Mouse (Mus musculus) heart, adult 2 months (tissue): ENCODE results near the gene Otud3.

Experiments used
- CTCF ChIP-seq: fragments of 200-600 bp; IDR thresholded peaks from 2 replicates; pipeline ENCODE4 v1.8.1; 2022; ENCODE audit warnings: antibody characterized with exemption, mild to moderate bottlenecking, moderate library complexity
- POLR2A ChIP-seq: fragments of 200-500 bp; IDR thresholded peaks from 2 replicates; pipeline ENCODE4 v1.6.1; 2011; ENCODE audit warnings: mild to moderate bottlenecking, low read depth, low read length, control low read depth; ENCODE audit not compliant: insufficient read depth

DNA sequence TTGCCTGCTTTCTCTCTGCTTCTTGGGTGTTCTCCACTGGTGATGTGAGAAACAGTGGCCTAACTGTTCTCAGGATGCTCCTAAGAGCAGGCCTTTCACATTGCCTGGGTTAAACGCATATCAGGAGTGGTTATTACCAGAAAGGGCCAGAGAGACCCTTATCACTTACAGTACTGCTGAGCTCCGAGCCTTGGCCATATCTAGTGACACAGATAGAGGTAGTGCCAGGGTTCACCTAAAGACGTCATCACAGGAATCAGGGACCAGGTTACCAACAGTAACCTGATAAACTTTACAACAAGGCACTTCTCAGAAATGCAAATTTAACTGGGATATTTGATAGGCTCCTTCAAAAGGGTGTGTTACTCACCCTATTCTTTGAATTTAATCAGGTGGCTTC, 20.1 kb upstream of the Otud3 start:
- TF ChIP-seq CTCF (no peak), POLR2A (no peak)
